Mouse (Mus musculus): ENCODE data around the gene Fam19a3. TPM values are rescaled to one million over a fixed set of nuclear protein-coding genes. Genes with fewer than 3 reads are reported as not detected.

Gene Fam19a3
- 1 to 10 TPM; 1.6 to 3.6 TPM for polyA plus RNA-seq (2017; shearing (Covaris generic))

DNA sequence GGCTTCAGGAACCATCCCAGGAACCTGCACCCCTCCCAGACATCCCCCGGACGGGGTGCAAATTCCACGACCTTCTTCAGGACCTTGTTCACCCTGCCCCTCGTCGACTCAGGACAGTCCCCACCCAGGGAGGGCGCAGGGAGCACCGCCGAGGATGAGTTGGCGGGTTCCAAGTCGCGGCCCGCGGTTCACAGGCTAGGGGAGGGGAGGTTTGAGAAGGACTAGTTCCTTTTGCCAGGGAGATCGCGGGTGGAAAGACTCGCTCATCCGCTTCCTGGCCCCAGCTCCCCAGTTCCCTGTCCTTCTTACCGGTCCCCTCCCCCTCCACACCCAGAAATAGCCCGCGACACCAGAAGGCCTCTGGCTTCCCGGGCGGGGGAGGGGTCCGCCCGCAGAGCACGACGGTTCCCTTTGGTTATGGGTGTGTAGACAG lies at the start of gene Fam19a3:
TSS of gene Fam19a3 (minus strand) at position 370 of the 433 bp plus-strand sequence.

DNA sequence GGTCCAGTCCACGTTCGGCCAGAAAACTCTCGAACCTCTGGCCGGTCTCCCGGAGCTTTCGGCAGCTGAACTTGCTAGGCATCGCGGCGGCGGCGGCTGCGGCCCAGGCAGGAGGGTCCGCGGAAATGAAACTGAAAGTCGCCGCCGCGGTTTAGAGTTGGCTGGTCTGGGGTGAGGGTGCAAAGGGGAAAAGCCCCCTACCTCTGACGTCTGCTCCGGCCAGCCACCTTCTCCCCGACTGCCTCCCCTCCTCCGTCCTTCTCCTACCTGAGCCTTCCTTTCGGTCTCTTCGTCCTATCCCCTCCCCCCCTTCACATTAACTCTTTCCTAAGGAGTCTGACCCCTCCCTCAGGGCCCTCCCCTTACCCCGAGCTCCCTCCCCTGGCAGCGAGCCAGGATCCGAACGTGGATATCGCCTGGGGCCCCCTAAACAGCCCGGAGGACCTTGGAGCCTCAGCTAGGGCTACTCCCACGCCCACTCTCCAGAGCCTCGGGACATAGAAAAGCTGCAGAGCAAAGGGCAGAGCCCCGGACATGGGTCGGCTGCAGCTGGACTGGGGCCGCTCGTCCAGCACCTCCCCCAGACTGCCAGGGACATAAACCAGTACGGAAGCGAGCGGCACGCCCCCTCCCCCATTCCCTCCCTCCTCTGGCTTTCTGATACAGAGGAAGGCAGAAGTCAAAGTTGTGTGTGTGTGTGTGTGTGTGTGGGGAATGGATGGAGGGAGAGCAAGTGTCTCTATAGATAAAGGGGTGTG lies 36.5 kb upstream of the Fam19a3 start, which contains the start of gene Mov10:
TSS of gene Mov10 (minus strand) at position 573 of the 758 bp plus-strand sequence.

DNA sequence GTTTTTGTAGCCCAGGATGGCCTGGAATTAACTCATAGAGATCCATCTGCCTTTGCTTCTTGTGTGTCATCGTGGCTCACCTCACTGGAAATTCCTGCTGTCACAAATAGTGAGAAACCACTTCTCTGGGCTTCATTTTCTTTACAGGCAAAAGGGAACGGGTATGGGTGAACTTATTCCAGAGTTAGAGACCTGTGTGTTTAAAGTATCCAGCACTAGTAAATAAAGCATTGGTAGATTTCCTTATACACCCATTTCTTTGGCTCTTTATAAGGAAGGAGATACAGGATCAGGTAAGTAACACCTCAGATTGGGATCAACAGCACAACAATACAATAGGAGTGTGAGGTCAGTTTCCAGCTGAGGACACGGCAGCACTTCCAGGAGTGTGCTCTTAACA lies 6.4 kb upstream of the Fam19a3 start, which contains the start of gene Rhoc:
TSS of gene Rhoc (plus strand) at position 301 of the 400 bp plus-strand sequence.

DNA sequence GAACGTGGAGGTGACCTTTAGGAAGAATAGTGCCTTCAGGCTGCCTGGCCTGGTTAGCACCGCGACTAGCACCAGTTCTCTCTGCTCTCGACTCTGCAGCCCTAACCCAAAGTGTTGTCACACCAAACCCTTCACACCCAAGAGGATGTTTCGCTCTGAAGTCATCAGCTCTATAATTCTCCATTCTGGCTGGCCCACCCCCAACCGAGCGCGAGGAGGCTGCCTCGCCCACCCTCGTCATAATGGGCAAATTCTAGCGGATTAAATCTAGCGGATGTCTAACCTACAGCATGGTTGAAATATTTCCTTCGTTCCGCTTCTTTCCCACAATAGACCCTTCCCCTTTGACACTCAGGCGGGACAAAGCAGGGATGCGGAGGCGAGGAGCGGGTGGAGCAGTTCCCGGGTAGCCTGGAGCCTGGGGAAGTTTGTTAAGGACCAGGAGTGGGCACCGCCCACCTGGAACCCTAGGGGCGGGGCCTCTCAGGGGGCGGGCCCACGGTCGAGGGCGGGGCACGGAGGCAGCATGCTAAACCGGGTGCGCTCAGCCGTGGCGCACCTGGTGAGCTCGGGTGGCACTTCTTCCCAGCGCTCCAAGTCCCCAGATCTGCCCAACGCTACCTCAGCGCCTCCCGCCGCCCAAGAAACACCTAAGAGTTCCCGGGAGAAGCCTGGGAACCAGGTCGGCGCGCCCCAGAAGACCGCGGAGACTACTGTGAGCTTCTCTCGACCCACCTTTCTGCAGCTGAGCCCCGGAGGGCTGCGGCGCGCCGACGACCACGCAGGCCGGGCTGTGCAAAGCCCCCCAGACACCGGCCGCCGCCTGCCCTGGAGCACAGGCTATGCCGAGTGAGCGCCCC lies 849 bp downstream of the Fam19a3 start, which contains the start of gene Ppm1j:
TSS of gene Ppm1j (plus strand) at position 496 of the 860 bp plus-strand sequence.

Other genes with a start within 250 kb of the Fam19a3 start
- 10 to 100 TPM; 18.7 to 21.4 TPM for gene Slc16a1, start 143.2 kb downstream of the Fam19a3 start, polyA plus RNA-seq (2017; shearing (Covaris generic))
- gene Ppm1j, start 784 bp downstream of the Fam19a3 start, polyA plus RNA-seq (2017; shearing (Covaris generic)): 10 to 100 TPM; 63.9 to 68.3 TPM
- 10 to 100 TPM; 13.3 to 13.6 TPM for gene Rhoc, start 6.5 kb upstream of the Fam19a3 start, polyA plus RNA-seq (2017; shearing (Covaris generic))
- 10 to 100 TPM; 33.0 to 43.4 TPM for gene Mov10, start 36.7 kb upstream of the Fam19a3 start, polyA plus RNA-seq (2017; shearing (Covaris generic))
- gene St7l, start 82.2 kb upstream of the Fam19a3 start, polyA plus RNA-seq (2017; shearing (Covaris generic)): 10 to 100 TPM; 45.8 to 57.4 TPM
- gene Capza1, start 82.7 kb upstream of the Fam19a3 start, polyA plus RNA-seq (2017; shearing (Covaris generic)): 100 to 1,000 TPM; 426 to 482 TPM
- under 1 TPM; 0.17 to 0.82 TPM for gene Wnt2b, start 180.1 kb upstream of the Fam19a3 start, polyA plus RNA-seq (2017; shearing (Covaris generic))

All from inflammation-experienced regulatory T-cells (primary cell).